Mouse (Mus musculus) cerebellum, adult 9-10 months (tissue): ENCODE measurements around the gene Gdpgp1.

ENCODE experiments used
- DNase-seq: peaks from one replicate; pipeline ENCODE4 v3.0.0; 2022

Gdpgp1 gene

GRCm38 (mm10) chr7:80199851-80200587 lies 32.6 kb upstream of the Gdpgp1 start:
- no peak for DNase-seq

GRCm38 (mm10) chr7:80200588-80200945 lies 32.1 kb upstream of the Gdpgp1 start:
- DNase-seq: no peak

- DNase-seq: no peak
Observed at GRCm38 (mm10) chr7:80200963-80201539, 31.6 kb upstream of the Gdpgp1 start.

- DNase-seq: no peak
Observed at GRCm38 (mm10) chr7:80201888-80202540, 30.7 kb upstream of the Gdpgp1 start.

DNA sequence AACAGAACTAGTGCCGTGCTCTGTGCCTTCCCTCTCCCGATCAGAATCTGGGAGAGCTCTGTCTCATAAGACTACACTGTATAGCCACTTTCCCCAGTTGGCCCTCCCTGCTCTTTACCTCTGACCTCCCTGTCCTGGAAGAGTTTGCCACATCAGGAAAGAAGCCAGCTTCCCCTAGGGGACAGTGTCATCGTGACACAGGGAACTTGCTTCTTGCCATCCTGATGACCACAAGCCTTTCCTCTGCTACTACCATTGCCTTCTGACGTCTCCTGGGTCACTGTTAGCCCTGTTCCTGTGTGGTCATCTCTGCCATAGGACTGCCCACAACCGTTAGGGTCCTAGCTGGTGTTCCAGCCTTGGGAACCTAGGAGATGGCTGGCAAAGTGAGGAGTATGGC lies 29.7 kb upstream of the Gdpgp1 start:
- no peak for DNase-seq

DNA sequence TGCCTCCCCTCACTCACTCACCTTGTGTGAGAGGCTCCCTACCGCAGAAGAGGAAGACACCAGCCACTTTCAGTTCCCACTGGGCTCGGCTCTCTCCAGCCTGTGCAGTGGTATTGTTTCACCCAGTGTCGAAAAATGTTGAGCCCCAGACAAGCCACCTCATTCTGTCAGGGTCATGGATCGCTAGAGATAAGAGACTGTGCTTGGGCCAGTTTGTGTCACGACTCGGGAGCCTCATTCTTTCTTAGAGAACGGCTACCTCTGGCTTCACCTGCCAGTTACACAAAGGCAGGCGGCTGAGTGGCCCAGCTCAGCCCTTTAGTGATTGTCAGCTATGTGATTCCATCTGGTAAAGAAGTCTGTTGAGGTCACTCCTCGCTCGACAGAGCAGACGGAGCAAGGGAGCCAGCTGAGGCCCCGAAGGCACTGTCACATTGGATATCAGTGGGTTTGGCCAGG lies 29.0 kb upstream of the Gdpgp1 start:
- DNase-seq: no peak

GRCm38 (mm10) chr7:80204362-80204761 lies 28.3 kb upstream of the Gdpgp1 start:
- no peak for DNase-seq

GRCm38 (mm10) chr7:80204961-80205360 lies 27.7 kb upstream of the Gdpgp1 start:
- DNase-seq: no peak

DNA sequence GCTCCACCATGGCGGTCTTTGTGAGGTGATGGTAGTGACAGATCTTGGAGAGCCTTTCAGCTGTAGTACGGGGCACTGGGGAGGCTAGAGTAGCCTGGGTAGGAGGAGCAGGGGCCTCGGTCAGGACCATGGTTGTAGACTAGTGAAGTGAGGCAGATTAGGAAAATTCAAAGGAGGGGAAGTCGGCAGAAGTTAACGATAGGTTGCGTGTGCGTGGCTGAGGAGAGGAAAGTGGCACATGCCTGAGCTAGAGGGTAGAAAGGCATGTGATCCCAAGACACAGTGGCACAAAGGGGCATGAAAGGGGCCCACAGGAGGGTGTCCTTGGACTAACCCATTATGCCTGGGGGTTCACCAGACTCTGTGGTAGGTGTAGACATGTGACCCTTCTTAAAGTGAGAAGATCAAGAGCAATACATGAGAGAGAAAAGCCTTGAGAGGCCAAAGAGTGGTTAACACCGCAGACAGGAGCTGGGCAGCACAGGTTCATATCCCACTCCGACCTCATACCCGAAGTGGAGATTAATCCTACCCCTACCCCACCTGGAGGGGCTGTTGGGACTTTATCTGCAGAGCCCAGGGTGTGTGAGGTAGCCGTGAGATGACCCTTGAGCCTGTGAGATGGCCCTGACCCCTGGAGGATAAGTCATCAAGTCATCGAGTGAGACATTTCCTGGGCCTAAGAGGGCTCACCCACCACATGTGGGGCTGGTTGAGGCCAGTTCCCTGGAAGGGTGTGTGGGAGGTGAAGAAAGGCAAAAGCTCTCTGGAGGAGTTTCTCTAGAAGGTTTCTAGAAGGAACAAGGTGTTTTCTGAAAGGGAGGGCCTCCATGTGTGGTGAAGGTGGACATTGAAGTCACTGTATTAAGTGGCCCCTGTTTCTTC lies 26.7 kb upstream of the Gdpgp1 start:
- no peak for DNase-seq

DNA sequence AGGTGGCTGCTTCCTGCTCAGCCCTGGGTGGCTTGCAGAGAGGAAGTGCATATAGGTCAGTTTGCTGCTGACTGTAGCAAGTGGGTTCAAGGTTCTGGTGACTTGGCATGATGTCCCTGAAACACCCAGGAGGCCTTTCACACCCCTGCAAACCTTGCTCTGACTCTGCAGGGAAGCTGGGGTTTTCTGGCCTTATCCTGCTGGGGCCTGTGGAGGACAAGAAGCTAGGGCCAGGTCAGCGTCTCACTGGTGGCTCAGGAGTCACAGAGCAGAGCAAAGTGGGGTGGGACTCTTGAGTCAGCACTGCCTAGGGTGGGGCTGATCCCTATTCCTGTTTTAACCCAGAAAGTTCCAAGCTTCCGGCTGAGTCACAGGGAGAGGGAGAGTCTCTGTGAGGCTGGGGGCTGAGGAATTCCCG lies 25.3 kb upstream of the Gdpgp1 start:
- no peak for DNase-seq

GRCm38 (mm10) chr7:80208026-80208642 lies 24.5 kb upstream of the Gdpgp1 start:
- DNase-seq: no peak

GRCm38 (mm10) chr7:80208738-80209430 lies 23.8 kb upstream of the Gdpgp1 start:
- no peak for DNase-seq

- no peak for DNase-seq
Observed at GRCm38 (mm10) chr7:80209669-80210068, 23.0 kb upstream of the Gdpgp1 start.

GRCm38 (mm10) chr7:80210982-80211381 lies 21.7 kb upstream of the Gdpgp1 start:
- DNase-seq: no peak

DNA sequence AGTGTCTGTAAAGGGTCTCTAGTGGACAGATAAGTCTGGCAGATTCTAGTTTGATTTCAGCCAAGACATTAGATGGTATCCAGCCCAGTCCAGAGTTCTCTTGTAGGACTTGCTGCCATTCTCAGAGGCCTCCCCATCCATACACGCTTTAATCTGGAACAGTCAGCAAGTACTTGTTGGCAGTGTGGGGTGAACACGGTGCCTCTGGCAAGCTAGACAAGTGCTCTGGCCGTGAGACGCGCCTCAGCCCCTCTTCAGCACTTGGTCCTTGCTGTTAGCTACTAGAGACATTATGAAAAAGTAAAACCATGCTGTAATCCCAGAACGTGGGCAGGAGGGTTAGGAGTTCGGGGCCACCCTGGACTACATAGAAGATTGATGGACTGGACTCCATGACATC lies 19.1 kb upstream of the Gdpgp1 start:
- DNase-seq: no peak

GRCm38 (mm10) chr7:80214459-80214858 lies 18.2 kb upstream of the Gdpgp1 start:
- DNase-seq: no peak

DNA sequence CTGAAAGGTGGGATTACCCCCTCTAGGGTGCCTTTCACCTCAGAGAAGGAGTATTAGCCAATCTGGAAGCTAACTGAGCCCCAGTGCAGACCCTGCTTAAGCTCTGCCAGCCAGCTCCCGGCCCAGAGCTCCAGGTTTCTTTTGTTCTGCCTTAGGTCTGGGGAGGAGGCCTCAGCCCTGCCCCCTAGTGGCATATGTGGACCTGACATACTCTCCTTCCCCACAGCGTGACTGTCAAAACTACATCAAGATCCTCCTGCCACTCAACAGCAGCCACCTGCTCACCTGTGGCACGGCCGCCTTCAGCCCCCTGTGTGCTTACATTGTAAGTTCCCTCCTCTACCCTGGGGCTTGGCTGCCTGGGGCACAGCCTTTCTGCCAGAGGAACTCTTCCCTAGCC lies 17.3 kb upstream of the Gdpgp1 start:
- DNase-seq: peak; percentile 80

- DNase-seq: no peak
Observed at GRCm38 (mm10) chr7:80216566-80216965, 16.1 kb upstream of the Gdpgp1 start.

GRCm38 (mm10) chr7:80218666-80219065 lies 14.0 kb upstream of the Gdpgp1 start:
- no peak for DNase-seq

GRCm38 (mm10) chr7:80220237-80220797 lies 12.3 kb upstream of the Gdpgp1 start:
- DNase-seq: no peak

DNA sequence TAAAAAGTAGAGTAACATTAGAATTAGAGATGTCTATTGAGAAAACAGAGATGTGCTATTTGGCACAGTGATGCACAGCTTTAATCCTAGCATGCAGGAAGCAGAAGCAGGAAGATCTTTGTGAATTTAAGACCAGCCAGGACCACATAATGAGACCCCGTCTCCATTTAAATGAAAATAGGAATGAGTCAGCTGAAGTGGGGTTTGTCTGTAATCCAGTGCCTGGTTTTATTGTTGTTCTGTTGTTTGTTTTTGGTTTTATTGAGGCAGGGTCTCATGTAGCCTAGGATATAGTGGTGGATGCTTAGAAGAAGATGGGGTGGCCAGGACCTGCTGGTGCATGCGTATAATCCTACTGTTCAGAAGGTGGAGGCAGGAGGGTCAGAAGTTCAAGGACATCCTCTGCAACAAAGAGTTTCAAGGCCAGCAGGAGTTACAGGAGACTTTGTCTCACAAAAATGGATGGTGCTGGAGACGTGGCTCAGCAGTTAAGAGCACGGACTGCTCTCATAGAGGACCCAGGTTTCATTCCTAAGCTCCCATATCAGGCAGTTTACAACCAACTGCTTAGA lies 11.4 kb upstream of the Gdpgp1 start:
- no peak for DNase-seq
